Mouse (Mus musculus) central nervous system, embryonic 11.5 days (tissue): ENCODE data around the gene Asb9. TPM values are rescaled to one million over a fixed set of nuclear protein-coding genes. Genes with fewer than 3 reads are reported as not detected.

Experiments used
- polyA plus RNA-seq: library from polyadenylated mRNA; depleted of rRNA; stranded (reverse); fragments of >200 nt; gene quantifications from 2 replicates; pipeline ENCODE4 v1.2.3, GENCODE M21; 2012; rRNA removed

Asb9 gene
- 0.35 and 1.3 TPM in 2 replicates for polyA plus RNA-seq

DNA sequence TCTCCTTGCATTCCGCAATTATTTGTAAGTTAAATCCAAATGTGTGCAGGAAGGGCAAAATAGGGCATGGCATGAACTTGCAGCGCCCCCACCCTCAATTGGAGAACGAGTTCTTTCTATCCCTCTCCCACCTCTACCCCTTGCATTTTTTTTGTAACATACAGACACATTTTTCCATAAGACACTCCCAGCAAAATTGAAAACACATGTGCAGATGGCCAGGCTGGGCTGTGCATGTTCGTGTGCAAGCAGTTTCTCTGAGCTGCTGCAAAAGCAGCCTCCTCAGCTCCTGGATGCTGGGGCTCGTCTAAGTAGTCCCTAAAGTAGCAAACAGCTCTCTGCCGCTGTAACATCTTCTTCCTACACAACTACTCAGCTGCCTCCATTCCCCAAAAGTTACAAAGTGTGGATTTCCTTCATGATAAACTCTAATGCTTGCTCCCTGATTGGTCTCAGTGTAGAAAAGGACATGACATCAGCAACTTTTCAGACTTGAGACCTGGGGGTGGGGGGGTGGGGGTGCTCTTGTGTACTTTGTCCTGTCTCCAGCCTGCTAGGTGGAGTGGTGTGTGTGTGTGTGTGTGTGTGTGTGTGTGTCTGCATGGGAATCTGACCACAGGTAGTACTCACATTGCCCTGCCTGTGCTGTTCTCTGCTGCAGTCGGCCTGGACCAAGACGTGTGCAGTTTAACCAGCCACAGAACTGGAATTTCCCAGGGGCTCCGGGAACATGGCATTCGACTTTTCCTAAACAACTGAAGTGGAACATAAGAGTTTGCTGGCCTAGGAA lies at the start of gene Asb9:
Gene Asb9, plus strand, starts transcription at position 619 of the 790 bp plus-strand sequence.

Other genes with a start within 250 kb of the Asb9 start
- gene Bmx, start 248.1 kb upstream of the Asb9 start, polyA plus RNA-seq, result 0.70 and 0.76 TPM in 2 replicates
- gene Pir, start 237.0 kb upstream of the Asb9 start, polyA plus RNA-seq, result 3.9 and 5.4 TPM in 2 replicates
- gene Vegfd, start 132.9 kb upstream of the Asb9 start, polyA plus RNA-seq, result 0.94 and 2.2 TPM in 2 replicates
- gene Piga, start 86.5 kb upstream of the Asb9 start, polyA plus RNA-seq, result 12.5 and 14.9 TPM in 2 replicates
- 0.06 and 0.07 TPM in 2 replicates for gene Asb11, start 69.3 kb upstream of the Asb9 start, polyA plus RNA-seq